Mouse (Mus musculus): ENCODE measurements around the gene Igsf6. TPM values are rescaled to one million over a fixed set of nuclear protein-coding genes. Genes with fewer than 3 reads are reported as not detected.

Gene Igsf6
- total RNA-seq, 2 experiments from 2014 or later = 0.89 to 1.5 TPM

Other genes starting within 250 kb of the Igsf6 start
- 10 to 100 TPM; 23.0 to 23.5 TPM for gene Eef2k, start 231.7 kb downstream of the Igsf6 start, total RNA-seq (2021)
- gene Polr3e, start 156.8 kb downstream of the Igsf6 start, total RNA-seq (2021) = 1 to 10 TPM; 8.8 to 9.2 TPM
- 10 to 100 TPM; 10.9 to 12.9 TPM for gene Cdr2, start 92.3 kb downstream of the Igsf6 start, total RNA-seq (2021)
- gene Mfsd13b, start 92.1 kb downstream of the Igsf6 start, total RNA-seq (2021) = not detected
- gene Mettl9, start 40.1 kb downstream of the Igsf6 start, total RNA-seq (2021) = 10 to 100 TPM; 76.9 to 98.0 TPM
- gene Otoa, start 7.1 kb upstream of the Igsf6 start, total RNA-seq (2021) = under 1 TPM; 0.05 to 0.18 TPM